Mouse (Mus musculus) hindbrain, embryonic 14.5 days (tissue): ENCODE results near the gene AC161166.1. TPM values are rescaled to one million over a fixed set of nuclear protein-coding genes. Genes with fewer than 3 reads are reported as not detected.
A peak's percentile ranks its signal among the peaks of the same experiment; 100 is the strongest.

Source experiments
- ATAC-seq: fragments of 200-750 bp; cut with Nextera tagmentation; 2 replicates; pipeline ENCODE4 v1.8.0; 2017; ENCODE audit warnings: moderate number of reproducible peaks, mild to moderate bottlenecking, moderate TSS enrichment, moderate library complexity; ENCODE audit not compliant: low FRiP score
- DNase-seq: peaks from one replicate; pipeline ENCODE4 v3.0.0-alpha.2; 2015; ENCODE audit warnings: low spot score
- H3K27ac ChIP-seq: fragments of 300-500 bp; sonication (generic); 2 replicates; pipeline ENCODE4 v1.5.1; 2014; ENCODE audit warnings: mild to moderate bottlenecking, moderate library complexity
- H3K27me3 ChIP-seq: fragments of 300-500 bp; sonication (generic); 2 replicates; pipeline ENCODE4 v1.6.1; 2014; ENCODE audit warnings: mild to moderate bottlenecking, low read length, mixed read lengths; ENCODE audit not compliant: control insufficient read depth, insufficient read depth
- H3K36me3 ChIP-seq: fragments of 300-500 bp; sonication (generic); replicated peaks from 2 replicates; pipeline ENCODE4 v1.6.1; 2014; ENCODE audit not compliant: control insufficient read depth, insufficient read depth
- H3K4me1 ChIP-seq: fragments of 300-500 bp; sonication (generic); replicated peaks from 2 replicates; pipeline ENCODE4 v1.6.1; 2014; ENCODE audit warnings: antibody characterized with exemption, low read length, mixed read lengths; ENCODE audit not compliant: control insufficient read depth, insufficient read depth
- H3K4me2 ChIP-seq: fragments of 300-500 bp; sonication (generic); replicated peaks from 2 replicates; pipeline ENCODE4 v1.6.1; 2014; ENCODE audit warnings: mild to moderate bottlenecking, moderate library complexity
- H3K4me3 ChIP-seq: fragments of 300-500 bp; sonication (generic); replicated peaks from 2 replicates; pipeline ENCODE4 v1.5.1; 2014; ENCODE audit warnings: mild to moderate bottlenecking, low read length
- H3K9ac ChIP-seq: fragments of 300-500 bp; sonication (generic); 2 replicates; pipeline ENCODE4 v1.6.1; 2014
- H3K9me3 ChIP-seq: fragments of 300-500 bp; sonication (generic); 2 replicates; pipeline ENCODE4 v1.6.1; 2016; ENCODE audit warnings: low read length; ENCODE audit not compliant: control insufficient read depth
- WGBS: fragments of 180-500 bp; shearing (Covaris S2); extraction: QIAGEN DNeasy Blood & Tissue Kit; methylation state at CpG from one replicate; pipeline ENCODE4 v1.1.7; 2014; 5-methylcytosine and 5-hydroxymethylcytosine counted together
- polyA plus RNA-seq: library from polyadenylated mRNA; unstranded; fragments of >200 nt; fragmentation: Nextera tagmentation; extraction: Ambion mirVana; gene quantifications from 2 replicates; pipeline ENCODE4 v1.2.1, GENCODE M21; 2014

The AC161166.1 gene
- 0.65 and 0.98 TPM in 2 replicates for polyA plus RNA-seq

DNA sequence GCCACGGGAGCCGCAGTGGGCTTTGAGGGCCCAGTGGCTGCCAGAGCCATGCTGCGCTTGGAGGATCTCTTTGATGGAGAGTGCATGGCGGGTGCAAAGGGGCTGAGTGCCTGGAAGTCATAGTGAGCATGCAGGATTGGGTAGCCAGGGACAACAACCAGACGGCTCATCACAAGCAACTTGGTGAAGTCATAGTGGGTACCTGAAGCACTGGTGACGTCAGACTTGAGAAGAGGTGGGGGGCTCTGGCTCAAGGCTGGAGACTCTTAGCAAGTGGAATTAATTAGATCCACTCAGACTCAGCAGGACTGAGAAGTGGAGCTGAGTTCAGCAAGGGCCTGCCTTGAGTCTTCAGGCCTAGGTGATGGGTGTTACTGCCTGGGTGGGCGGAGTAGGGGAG lies at the start of gene AC161166.1:
AC161166.1 (minus strand) TSS at position 101 of the 400 bp plus-strand sequence.
- WGBS: 88% methylated on average over 7 of the region's 7 CpGs
- H3K4me3 ChIP-seq: no peak within 1 kb of the TSS
- no peak for ATAC-seq
- H3K36me3 ChIP-seq: peaks cover 53% of the 10 kb centered on the region
- no peak for DNase-seq
- no peaks in the 10 kb centered on the region for H3K27me3 ChIP-seq
- H3K4me1 ChIP-seq: peaks cover 14% of the 10 kb centered on the region; the same call in 1 of the 2 replicates
- no peak within 1 kb of the TSS for H3K4me2 ChIP-seq
- H3K27ac ChIP-seq: no peak within 1 kb of the TSS
- H3K9ac ChIP-seq: no peak within 1 kb of the TSS
- H3K9me3 ChIP-seq: no peaks in the 10 kb centered on the region

DNA sequence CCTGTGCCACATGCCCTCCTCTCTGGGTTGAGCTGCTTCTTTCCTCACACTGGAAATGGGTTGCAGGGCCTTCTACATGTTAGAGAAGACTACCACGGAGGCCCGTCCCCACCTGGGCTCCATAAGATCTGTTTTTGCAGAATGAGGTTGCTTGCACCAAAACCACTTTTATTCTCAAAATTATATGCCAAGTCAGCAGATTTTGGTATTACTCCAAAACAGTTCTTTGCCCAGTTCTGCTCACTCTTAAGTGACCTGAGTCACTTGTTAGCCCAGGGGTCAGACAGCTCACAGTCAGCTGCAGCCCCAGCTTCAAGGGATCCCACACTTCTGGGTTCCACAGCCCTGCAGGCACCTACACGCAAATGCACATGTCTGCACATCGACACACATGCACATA lies 49.2 kb upstream of the AC161166.1 start:
- no peak overlapping the region for H3K27ac ChIP-seq
- 91% methylated on average over 4 of the region's 4 CpGs for WGBS
- DNase-seq (no peak), ATAC-seq (no peak)
- H3K9me3 ChIP-seq: no peaks in the 10 kb centered on the region
- no peak overlapping the region for H3K9ac ChIP-seq
- H3K4me2 ChIP-seq: no peak overlapping the region
- H3K4me3 ChIP-seq: no peak overlapping the region
- H3K4me1 ChIP-seq: no peaks in the 10 kb centered on the region
- peaks cover 35% of the 10 kb centered on the region for H3K36me3 ChIP-seq
- H3K27me3 ChIP-seq: no peaks in the 10 kb centered on the region

- ATAC-seq: no peak
- Histone ChIP-seq H3K9me3 (no peaks in the 10 kb centered on the region), H3K36me3 (peaks cover 30% of the 10 kb centered on the region), H3K27me3 (no peaks in the 10 kb centered on the region), H3K4me2 (no peak overlapping the region), H3K27ac (no peak overlapping the region), H3K4me3 (no peak overlapping the region), H3K4me1 (no peaks in the 10 kb centered on the region), H3K9ac (no peak overlapping the region)
- DNase-seq: no peak
- WGBS: 93% methylated on average over 10 of the region's 10 CpGs
These were observed 43.5 kb upstream of the AC161166.1 start for GRCm38 (mm10) chr7:24555786-24556185.

DNA sequence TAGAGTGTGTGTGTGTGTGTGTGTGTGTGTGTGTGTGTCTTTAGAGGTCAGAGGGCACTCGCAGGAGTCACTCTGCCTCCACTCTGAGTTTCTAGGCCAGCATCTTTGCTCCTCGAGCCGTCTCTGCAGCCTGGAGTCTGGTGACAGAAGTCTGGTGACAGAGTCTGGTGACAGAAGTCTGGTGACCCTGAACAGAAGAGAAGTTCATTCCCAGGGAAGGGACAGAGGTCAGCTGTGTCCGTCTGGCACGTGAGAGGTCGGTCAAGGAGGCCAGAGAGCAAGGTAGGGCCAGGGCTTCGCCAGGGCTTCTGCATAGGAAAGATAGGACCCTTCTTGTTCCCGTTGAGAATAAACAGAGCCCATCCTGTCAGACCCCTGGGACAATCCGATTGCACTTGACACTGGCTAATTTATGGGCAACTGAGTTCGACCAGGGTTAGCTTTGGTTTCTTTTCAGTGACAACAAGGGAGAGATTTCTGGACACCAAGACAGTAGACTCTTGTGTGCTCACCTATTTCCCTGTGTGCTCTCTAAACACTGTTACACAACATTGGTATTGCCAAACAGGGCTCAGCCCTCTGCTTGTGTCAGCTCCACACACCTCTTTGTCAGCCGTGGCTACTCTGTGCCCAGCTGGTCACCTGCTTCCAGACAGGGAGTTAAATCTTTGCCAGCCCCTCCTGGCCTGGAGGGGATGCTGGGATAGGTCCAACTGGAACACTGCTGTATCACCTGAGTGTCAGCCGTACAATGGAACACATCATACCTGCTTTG lies 39.9 kb upstream of the AC161166.1 start:
- H3K27me3 ChIP-seq: no peaks in the 10 kb centered on the region
- DNase-seq (no peak), ATAC-seq (no peak)
- no peaks in the 10 kb centered on the region for H3K9me3 ChIP-seq
- no peaks in the 10 kb centered on the region; the same call in 1 of the 2 replicates for H3K4me1 ChIP-seq
- H3K27ac ChIP-seq: no peak overlapping the region
- no peak overlapping the region for H3K9ac ChIP-seq
- H3K4me2 ChIP-seq: no peak overlapping the region
- 90% methylated on average over 12 of the region's 12 CpGs for WGBS
- H3K4me3 ChIP-seq: no peak overlapping the region
- H3K36me3 ChIP-seq: peaks cover 37% of the 10 kb centered on the region

DNA sequence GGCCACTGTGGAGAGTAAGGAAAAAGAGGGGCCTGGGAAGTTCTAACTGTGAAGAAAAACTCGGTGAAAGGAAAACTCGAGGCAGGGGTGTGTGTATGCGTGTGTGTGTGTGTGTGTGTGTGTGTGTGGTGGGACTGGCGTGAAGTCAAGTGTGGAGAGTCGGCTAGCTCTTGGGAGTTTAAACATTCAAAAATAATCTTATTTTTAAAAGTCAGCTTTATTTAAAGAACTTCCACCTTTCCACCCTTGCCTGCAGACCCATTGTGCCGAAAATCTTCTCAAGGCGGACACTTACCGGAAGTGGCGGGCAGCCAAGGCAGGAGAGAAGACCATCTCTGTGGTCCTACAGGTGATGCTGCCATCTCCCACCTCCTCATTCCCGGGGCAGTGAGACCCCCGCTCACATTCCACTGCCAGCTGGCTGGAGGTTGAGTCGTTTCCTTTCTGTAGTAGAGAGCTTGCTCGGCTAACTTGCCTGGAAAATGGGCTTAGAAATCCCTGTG lies 35.3 kb upstream of the AC161166.1 start:
- WGBS: 37% methylated on average over 13 of the region's 13 CpGs
- Histone ChIP-seq H3K4me2 (peak overlapping the region; percentile 58), H3K36me3 (peaks cover 28% of the 10 kb centered on the region), H3K27ac (no peak overlapping the region), H3K9ac (peak overlapping the region; percentile 60), H3K4me3 (peak overlapping the region; percentile 49), H3K27me3 (no peaks in the 10 kb centered on the region), H3K4me1 (peaks cover 5% of the 10 kb centered on the region), H3K9me3 (no peaks in the 10 kb centered on the region)
- ATAC-seq (no peak), DNase-seq (no peak)

DNA sequence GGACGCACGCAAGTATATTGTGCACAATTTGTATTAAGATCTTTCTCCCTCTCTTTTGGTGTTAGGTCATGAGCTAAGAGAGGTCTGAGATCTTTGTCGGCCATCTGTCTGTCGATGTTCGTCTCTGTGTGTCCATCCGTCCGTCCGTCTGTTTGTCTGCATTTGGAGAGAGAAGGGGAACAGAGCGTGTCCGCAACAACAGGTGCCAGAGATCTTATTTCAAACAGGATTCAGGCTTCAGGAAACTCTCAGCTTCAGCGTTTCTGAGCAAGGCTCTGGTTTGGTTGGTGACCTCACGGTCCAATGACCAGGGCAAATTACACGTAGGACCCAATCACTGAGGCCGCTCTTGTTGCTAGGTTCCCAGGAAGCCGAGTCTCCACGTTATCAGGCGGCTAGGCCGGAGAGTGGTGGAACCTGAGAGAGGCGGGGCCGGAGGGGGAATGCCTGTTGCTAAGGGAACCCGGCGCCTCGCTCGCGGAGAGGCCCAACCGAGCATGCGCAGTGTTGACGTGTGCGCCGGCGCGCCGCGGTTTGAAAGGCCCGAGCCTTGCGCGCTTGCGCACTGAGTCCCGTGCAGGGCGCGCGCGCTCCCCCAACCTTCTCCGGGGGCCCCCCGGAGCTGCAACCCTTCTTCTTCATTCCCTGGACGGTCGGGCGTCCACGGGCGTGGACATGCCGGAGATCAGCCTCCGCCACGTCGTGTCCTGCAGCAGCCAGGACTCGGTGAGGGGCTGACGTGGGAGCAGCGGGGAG lies 34.6 kb upstream of the AC161166.1 start:
- Histone ChIP-seq H3K4me3 (peak overlapping the region; percentile 49), H3K4me2 (peak overlapping the region; percentile 58), H3K27ac (peak overlapping the region; percentile 47; the same call in 1 of the 2 replicates), H3K4me1 (peaks cover 5% of the 10 kb centered on the region), H3K9ac (peak overlapping the region; percentile 60), H3K27me3 (no peaks in the 10 kb centered on the region), H3K36me3 (peaks cover 22% of the 10 kb centered on the region; the same call in 1 of the 2 replicates), H3K9me3 (no peaks in the 10 kb centered on the region)
- ATAC-seq (peak; percentile 98), DNase-seq (peak; percentile 99)
- WGBS: under 1% methylated on average over 57 of the region's 57 CpGs

- Histone ChIP-seq H3K4me1 (peaks cover 5% of the 10 kb centered on the region), H3K27ac (peak within 1 kb of the TSS; percentile 47; the same call in 1 of the 2 replicates), H3K4me3 (peak within 1 kb of the TSS; percentile 49), H3K9me3 (no peaks in the 10 kb centered on the region), H3K4me2 (peak within 1 kb of the TSS; percentile 58), H3K36me3 (peaks cover 15% of the 10 kb centered on the region; the same call in 1 of the 2 replicates), H3K9ac (peak within 1 kb of the TSS; percentile 60), H3K27me3 (no peaks in the 10 kb centered on the region)
- ATAC-seq (no peak), DNase-seq (no peak)
- 36% methylated on average over 13 of the region's 13 CpGs for WGBS
These were observed 33.9 kb upstream of the AC161166.1 start, which contains the start of the genes Pinlyp and Xrcc1 for GRCm38 (mm10) chr7:24546068-24546614. Gene Pinlyp, minus strand, starts transcription at chr7:24546118. Gene Xrcc1, plus strand, starts transcription at chr7:24546289.

- peaks cover 10% of the 10 kb centered on the region; the same call in 1 of the 2 replicates for H3K36me3 ChIP-seq
- no peak overlapping the region for H3K27ac ChIP-seq
- no peak overlapping the region for H3K9ac ChIP-seq
- ATAC-seq (no peak), DNase-seq (no peak)
- H3K9me3 ChIP-seq: no peaks in the 10 kb centered on the region
- H3K4me2 ChIP-seq: no peak overlapping the region
- WGBS: 91% methylated on average over 2 of the region's 2 CpGs
- H3K4me1 ChIP-seq: peaks cover 5% of the 10 kb centered on the region
- no peak overlapping the region for H3K4me3 ChIP-seq
- no peaks in the 10 kb centered on the region for H3K27me3 ChIP-seq
These were observed 32.3 kb upstream of the AC161166.1 start for GRCm38 (mm10) chr7:24544506-24544905.

DNA sequence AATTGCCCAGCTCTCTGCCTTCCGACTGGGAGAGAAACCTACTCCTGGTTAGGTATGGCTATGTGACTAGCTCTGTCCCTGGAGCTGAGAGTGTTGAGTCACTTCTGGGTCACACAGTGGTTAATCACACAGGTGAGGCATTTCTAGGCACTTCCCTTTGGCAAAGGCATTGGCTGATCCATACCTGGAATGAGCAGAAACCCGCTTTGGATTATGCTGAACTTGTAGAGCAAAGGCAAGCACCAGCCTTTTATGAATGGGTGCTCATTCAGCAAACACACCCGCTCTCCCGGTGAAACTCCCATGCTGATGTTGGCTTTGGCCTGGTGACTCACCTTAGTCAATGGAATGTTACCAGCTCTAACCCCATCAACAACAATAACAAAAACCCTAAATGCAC lies 27.4 kb upstream of the AC161166.1 start:
- Histone ChIP-seq H3K9ac (no peak overlapping the region), H3K27me3 (no peaks in the 10 kb centered on the region), H3K4me1 (no peaks in the 10 kb centered on the region), H3K9me3 (no peaks in the 10 kb centered on the region), H3K4me2 (no peak overlapping the region), H3K27ac (no peak overlapping the region), H3K36me3 (peaks cover 20% of the 10 kb centered on the region), H3K4me3 (no peak overlapping the region)
- DNase-seq (no peak), ATAC-seq (no peak)
- WGBS: 98% methylated on average over 4 of the region's 4 CpGs
